Mouse (Mus musculus) granulocyte monocyte progenitor cell, adult 5-6 weeks (primary cell): ENCODE results near the gene Mad1l1. TPM values are rescaled to one million over a fixed set of nuclear protein-coding genes. Genes with fewer than 3 reads are reported as not detected.

Experiments
- ATAC-seq: replicated peaks from 2 replicates; pipeline ENCODE4 v1.8.0; 2016; ENCODE audit warnings: mild to moderate bottlenecking, moderate TSS enrichment, inconsistent platforms; ENCODE audit not compliant: poor library complexity, severe bottlenecking
- total RNA-seq, 2 experiments: library from RNA; stranded (forward) in 1 of 2; stranded (reverse) in 1 of 2; fragments of 200-712, 200-1000 nt in 1 of 2; fragments of >200 nt in 1 of 2; fragmentation: Nextera tagmentation in 1 of 2; gene quantifications; 2 replicates each; pipeline ENCODE4 v1.2.3; 2014 to 2017

Mad1l1 gene
- total RNA-seq, 2 experiments from 2014 or later: 24.4 to 53.6 TPM

- ATAC-seq: peak; percentile 86
Measured at GRCm38 (mm10) chr5:140331615-140332512, 10.5 kb upstream of the Mad1l1 start, which contains the start of gene Mrm2. Gene Mrm2 (minus strand): TSS chr5:140331898.

GRCm38 (mm10) chr5:140324058-140324457, 2.7 kb upstream of the Mad1l1 start:
- no peak for ATAC-seq

- ATAC-seq: peak; percentile 32
Measured at GRCm38 (mm10) chr5:140321756-140322575, 614 bp upstream of the Mad1l1 start.

GRCm38 (mm10) chr5:140316716-140317115, 4.6 kb downstream of the Mad1l1 start:
- no peak for ATAC-seq

- ATAC-seq: no peak
Measured at GRCm38 (mm10) chr5:140307602-140308001, 13.8 kb downstream of the Mad1l1 start.

GRCm38 (mm10) chr5:140306016-140306415, 15.3 kb downstream of the Mad1l1 start:
- no peak for ATAC-seq

- ATAC-seq: no peak
Measured at GRCm38 (mm10) chr5:140298291-140298690, 23.1 kb downstream of the Mad1l1 start.

GRCm38 (mm10) chr5:140292152-140292551, 29.2 kb downstream of the Mad1l1 start:
- ATAC-seq: peak; percentile 40; the same call in 1 of the 2 replicates

- no peak for ATAC-seq
Measured at GRCm38 (mm10) chr5:140289161-140289560, 32.2 kb downstream of the Mad1l1 start.

- ATAC-seq: no peak
Measured at GRCm38 (mm10) chr5:140288287-140288686, 33.1 kb downstream of the Mad1l1 start.

- no peak for ATAC-seq
Measured at GRCm38 (mm10) chr5:140284761-140285160, 36.6 kb downstream of the Mad1l1 start.

GRCm38 (mm10) chr5:140284011-140284410, 37.3 kb downstream of the Mad1l1 start:
- ATAC-seq: no peak

- ATAC-seq: no peak
Measured at GRCm38 (mm10) chr5:140282900-140283299, 38.5 kb downstream of the Mad1l1 start.

GRCm38 (mm10) chr5:140282376-140282775, 39.0 kb downstream of the Mad1l1 start:
- ATAC-seq: no peak

GRCm38 (mm10) chr5:140280205-140280604, 41.1 kb downstream of the Mad1l1 start:
- no peak for ATAC-seq

- no peak for ATAC-seq
Measured at GRCm38 (mm10) chr5:140276779-140277178, 44.6 kb downstream of the Mad1l1 start.

- no peak for ATAC-seq
Measured at GRCm38 (mm10) chr5:140270976-140271685, 50.2 kb downstream of the Mad1l1 start.

- no peak for ATAC-seq
Measured at GRCm38 (mm10) chr5:140268396-140268795, 53.0 kb downstream of the Mad1l1 start.

- no peak for ATAC-seq
Measured at GRCm38 (mm10) chr5:140267061-140267460, 54.3 kb downstream of the Mad1l1 start.

GRCm38 (mm10) chr5:140264825-140265575, 56.4 kb downstream of the Mad1l1 start:
- peak; percentile 86 for ATAC-seq
